In genomic region chr2:168296530-168296929, GRCm38 (mm10) we compare ENCODE assay signal across 19 mouse cellular contexts. TPM values are rescaled to one million over a fixed set of nuclear protein-coding genes. Genes with fewer than 3 reads are reported as not detected.
A peak's percentile ranks its signal among the peaks of the same experiment; 100 is the strongest.
DNase-seq lines count a peak whose midpoint lies in the region; ATAC-seq and TF ChIP-seq lines count a peak whose summit lies in the region.
"Had no signal": no experiment of that assay in that cellular context is flagged by ENCODE, and none has a peak within 500 bp of the region (broad histone marks: within the 10 kb centered on the region; RNA-seq: fewer than 3 reads in every experiment).

No protein-coding gene starts in this region.

- no peak for TF ChIP-seq EP300 in liver, embryonic 14.5 days (IDR thresholded peaks at IDR 0.05; ENCODE audit: low read depth)
- TF ChIP-seq EP300 in ES-Bruce4 (IDR thresholded peaks at IDR 0.05; ENCODE audit: insufficient read depth, low read depth, low read length): no peak

- TF ChIP-seq CTCF in liver, embryonic 14.5 days (IDR thresholded peaks at IDR 0.05; ENCODE audit: low read depth): peak; percentile 52
- peak; percentile 79 for TF ChIP-seq CTCF in ES-Bruce4 (IDR thresholded peaks at IDR 0.05; ENCODE audit: low read depth, low read length)
- TF ChIP-seq CTCF in brain, embryonic 14.5 days (IDR thresholded peaks at IDR 0.05; ENCODE audit: borderline replicate concordance, extremely low read depth, insufficient read depth, insufficient read length): 0 out of 2 replicates have a peak, but pooled peaks have one; percentile 0

- no peak for DNase-seq in liver, embryonic 14.5 days (ENCODE audit: low read depth in 3 of 3, low spot score in 3 of 3)
- no peak for DNase-seq in liver, embryonic 11.5 days (ENCODE audit: low spot score)
- peak; percentile 54 for DNase-seq in A20 (ENCODE audit: low read depth, low spot score)
- DNase-seq in brain, embryonic 14.5 days (ENCODE audit: low read depth): no peak
- no peak for DNase-seq in right cerebral cortex, postnatal 25 days
- no peak for DNase-seq in kidney, postnatal 14 days
- DNase-seq: adrenal gland, postnatal 14 days; cerebellum, adult 2 months; cerebellum, postnatal 36 days; heart, postnatal 14 days; kidney, adult 9 months; midbrain, embryonic 14.5 days; thymus, adult 2 months had no signal

- 67% methylated on average over 10 of the region's 10 CpGs for WGBS in liver, embryonic 14.5 days (ENCODE audit: insufficient replicate concordance)
- 81% methylated on average over 10 of the region's 10 CpGs for WGBS in liver, embryonic 11.5 days

- no peak overlapping the region for H3K9ac ChIP-seq in liver, embryonic 14.5 days (replicated peaks)
- H3K9ac ChIP-seq in liver, embryonic 11.5 days (ENCODE audit: low read depth, low read length): no peak overlapping the region
- no peak overlapping the region for H3K9ac ChIP-seq in ES-Bruce4 (ENCODE audit: low read depth, poor library complexity, severe bottlenecking)
- H3K9ac ChIP-seq: heart, embryonic 12.5 days; hindbrain, embryonic 12.5 days; limb, embryonic 13.5 days had no signal

- no peaks in the 10 kb centered on the region for H3K4me1 ChIP-seq in liver, embryonic 14.5 days (replicated peaks; ENCODE audit: control insufficient read depth in 2 of 2, insufficient read depth in 2 of 2, low read length in 1 of 2)
- no peaks in the 10 kb centered on the region; the same call in 1 of the 2 replicates for H3K4me1 ChIP-seq in liver, embryonic 11.5 days (replicated peaks; ENCODE audit: control insufficient read depth, insufficient read depth, low read length)
- H3K4me1 ChIP-seq in ES-Bruce4 (ENCODE audit: control insufficient read depth, insufficient read depth, low read length): no peaks in the 10 kb centered on the region

- no peak overlapping the region for H3K4me3 ChIP-seq in liver, embryonic 14.5 days (ENCODE audit: insufficient read depth in 1 of 2, low read depth in 2 of 2, low read length in 2 of 2)
- no peak overlapping the region for H3K4me3 ChIP-seq in liver, embryonic 11.5 days (ENCODE audit: low read depth, low read length)
- H3K4me3 ChIP-seq in ES-Bruce4 (ENCODE audit: low read depth, low read length): no peak overlapping the region
- H3K4me3 ChIP-seq: heart, embryonic 12.5 days; hindbrain, embryonic 12.5 days; limb, embryonic 13.5 days; myocyte had no signal

- ATAC-seq in liver, embryonic 14.5 days (ENCODE audit: insufficient read depth): no peak
- no peak for ATAC-seq in liver, embryonic 11.5 days (replicated peaks; ENCODE audit: low FRiP score)
- ATAC-seq: activated CD4-positive, CD25-positive, alpha-beta regulatory T cell, adult 4 months had no signal

- H3K27me3 ChIP-seq in liver, embryonic 14.5 days (ENCODE audit: control insufficient read depth, insufficient read depth, low read length): no peaks in the 10 kb centered on the region
- peaks cover 9% of the 10 kb centered on the region; the same call in 1 of the 2 replicates for H3K27me3 ChIP-seq in liver, embryonic 11.5 days (replicated peaks; ENCODE audit: control insufficient read depth, insufficient read depth, low read length)
- H3K27me3 ChIP-seq in ES-Bruce4 (ENCODE audit: control insufficient read depth, insufficient read depth, low read length, poor library complexity, severe bottlenecking): no peaks in the 10 kb centered on the region

- H3K9me3 ChIP-seq in liver, embryonic 14.5 days (ENCODE audit: control insufficient read depth, low read length): no peaks in the 10 kb centered on the region
- no peaks in the 10 kb centered on the region for H3K9me3 ChIP-seq in liver, embryonic 11.5 days (ENCODE audit: control insufficient read depth, low read length)
- H3K9me3 ChIP-seq in ES-Bruce4 (replicated peaks; ENCODE audit: control insufficient read depth, insufficient read depth, low read length, poor library complexity, severe bottlenecking): no peaks in the 10 kb centered on the region
- H3K9me3 ChIP-seq: heart, embryonic 12.5 days; hindbrain, embryonic 12.5 days; limb, embryonic 13.5 days had no signal

- no peak overlapping the region for H3K27ac ChIP-seq in liver, embryonic 14.5 days
- no peak overlapping the region for H3K27ac ChIP-seq in liver, embryonic 11.5 days (ENCODE audit: low read depth, low read length)
- no peak overlapping the region for H3K27ac ChIP-seq in ES-Bruce4 (ENCODE audit: insufficient read depth, low read length)
- H3K27ac ChIP-seq: hindbrain, embryonic 12.5 days; limb, embryonic 13.5 days had no signal

- H3K36me3 ChIP-seq in liver, embryonic 14.5 days (replicated peaks; ENCODE audit: control insufficient read depth, insufficient read depth, low read depth): no peaks in the 10 kb centered on the region
- no peaks in the 10 kb centered on the region for H3K36me3 ChIP-seq in liver, embryonic 11.5 days (ENCODE audit: control insufficient read depth, insufficient read depth, low read length)
- H3K36me3 ChIP-seq in ES-Bruce4 (ENCODE audit: control insufficient read depth, insufficient read depth, low read length, poor library complexity, severe bottlenecking): no peaks in the 10 kb centered on the region
- H3K36me3 ChIP-seq: heart, embryonic 12.5 days; hindbrain, embryonic 12.5 days; limb, embryonic 13.5 days had no signal

- no peak for TF ChIP-seq POLR2A in ES-Bruce4 (IDR thresholded peaks at IDR 0.05; ENCODE audit: insufficient read depth, low read length)
- no peak for TF ChIP-seq POLR2A in brain, embryonic 14.5 days (IDR thresholded peaks at IDR 0.05; ENCODE audit: borderline replicate concordance, extremely low read depth, insufficient read depth, insufficient read length, poor library complexity, severe bottlenecking)

- no peak overlapping the region for H3K4me2 ChIP-seq in liver, embryonic 14.5 days (ENCODE audit: low read depth)
- H3K4me2 ChIP-seq in liver, embryonic 11.5 days: no peak overlapping the region
- H3K4me2 ChIP-seq: heart, embryonic 12.5 days; hindbrain, embryonic 12.5 days; limb, embryonic 13.5 days had no signal

RNA-seq across cellular contexts. Expression of gene Kcng1, which starts 15.0 kb away (rescaled TPM):
- 0.02 and 0.05 TPM in 2 replicates for polyA plus RNA-seq in liver, embryonic 14.5 days (2012; rRNA removed)
- 0.09 and 0.10 TPM in 2 replicates for polyA plus RNA-seq in liver, embryonic 14.5 days (2014; fragmentation: Nextera tagmentation; extraction: Ambion mirVana)
- 0.90 and 0.95 TPM in 2 replicates for polyA plus RNA-seq in liver, embryonic 11.5 days (2014; fragmentation: Nextera tagmentation; extraction: Ambion mirVana)
- polyA plus RNA-seq in ES-Bruce4 (2011; ENCODE audit: insufficient read depth, insufficient read length, low read depth, missing spikeins): 0.70 and 0.78 TPM in 2 replicates
- polyA plus RNA-seq in brain, embryonic 14.5 days (2012; rRNA removed): 3.1 and 3.8 TPM in 2 replicates
- polyA plus RNA-seq: activated CD4-positive, CD25-positive, alpha-beta regulatory T cell, adult 4 months; myocyte had no signal

Comparison
In these comparisons a context has a peak if more than half of its experiments do, and no peak if none do; other contexts are left out.
1. CTCF ChIP-seq: peak in every context shown above with its lines; median percentile 79 in ES-Bruce4; 52 in liver, embryonic 14.5 days; 0 in brain, embryonic 14.5 days.